Mouse (Mus musculus) urinary bladder, postnatal 36 days (tissue): ENCODE results near the gene Ttf1.

Experiments used
- DNase-seq, 2 experiments: peaks; one replicate each; pipeline ENCODE4 v3.0.0; 2022; ENCODE audit warnings: low spot score in 2 of 2, mixed read lengths in 1 of 2

The Ttf1 gene

DNA sequence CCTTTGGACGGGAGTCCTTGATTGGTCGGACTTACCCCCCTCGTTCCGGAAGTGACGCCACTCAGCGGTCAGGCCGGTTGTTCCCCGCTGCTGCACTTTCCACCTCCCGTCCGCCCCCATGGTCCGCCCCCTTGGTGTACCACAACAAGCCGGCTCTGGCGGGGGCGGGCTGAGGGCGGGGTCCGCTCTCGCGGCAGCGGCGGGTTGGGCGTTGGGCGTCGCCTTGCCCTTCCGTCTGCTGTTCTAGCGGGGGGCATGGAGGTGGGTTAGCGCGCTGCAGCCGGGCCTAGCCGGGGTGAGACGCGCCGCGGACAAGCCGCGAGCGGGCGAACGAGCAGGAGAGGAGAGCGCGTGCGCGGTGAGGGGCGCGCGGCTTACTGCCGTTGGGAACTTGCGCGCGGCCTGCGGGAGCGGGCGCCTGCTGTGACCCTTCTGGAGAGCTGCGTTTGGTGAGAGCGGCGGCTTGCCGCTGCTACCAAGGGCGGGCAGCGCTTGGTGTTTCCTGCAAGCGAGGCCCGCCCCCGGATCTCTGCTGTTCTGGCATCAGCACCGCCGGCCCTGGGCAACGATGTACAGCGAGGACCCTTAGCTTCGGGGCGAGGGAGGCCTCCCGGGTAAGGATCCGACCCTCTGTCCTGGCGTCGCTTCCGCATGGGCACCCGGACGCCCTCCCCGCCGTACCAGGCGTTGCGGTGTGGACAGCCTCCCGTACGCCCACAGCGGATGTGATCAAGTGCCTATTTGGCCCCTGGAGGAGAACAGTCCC, 65.1 kb downstream of the Ttf1 start:
- peak; percentile 99 to 100 for DNase-seq

DNA sequence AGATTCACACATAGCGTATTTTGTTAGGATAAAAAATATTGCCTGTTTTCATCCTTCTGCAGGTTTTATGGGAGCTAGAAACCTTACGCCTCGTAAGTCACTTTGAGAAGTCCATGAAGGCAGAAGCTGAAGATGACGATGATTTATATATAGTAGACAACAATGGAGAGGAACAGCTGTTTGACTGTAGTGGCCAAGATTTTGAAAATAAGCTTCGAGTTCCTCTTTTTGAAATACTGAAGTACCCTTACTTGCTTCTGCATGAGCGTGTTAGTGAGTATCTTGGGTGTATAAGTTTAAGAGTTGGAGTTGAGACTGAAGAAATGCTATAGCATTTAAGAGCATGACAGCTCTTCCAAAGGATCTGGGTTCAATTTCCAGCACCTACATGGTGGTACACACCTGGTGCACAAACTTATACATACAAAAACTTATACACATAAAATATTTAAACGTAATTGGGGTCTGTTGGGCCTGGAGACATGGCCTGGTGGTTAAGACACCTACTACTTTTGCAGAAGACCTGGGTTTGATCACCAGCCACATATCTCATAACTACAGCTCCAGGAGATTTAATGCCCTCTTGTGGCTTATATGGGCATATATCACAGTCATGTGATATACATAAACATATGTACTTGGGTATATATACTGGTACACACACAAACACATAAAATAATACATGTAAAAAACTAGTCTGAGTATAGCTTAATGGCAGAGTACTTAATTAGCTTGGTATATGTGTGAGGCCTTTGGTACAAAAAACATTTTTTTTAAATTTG, 70.2 kb downstream of the Ttf1 start:
- DNase-seq, result no peak

DNA sequence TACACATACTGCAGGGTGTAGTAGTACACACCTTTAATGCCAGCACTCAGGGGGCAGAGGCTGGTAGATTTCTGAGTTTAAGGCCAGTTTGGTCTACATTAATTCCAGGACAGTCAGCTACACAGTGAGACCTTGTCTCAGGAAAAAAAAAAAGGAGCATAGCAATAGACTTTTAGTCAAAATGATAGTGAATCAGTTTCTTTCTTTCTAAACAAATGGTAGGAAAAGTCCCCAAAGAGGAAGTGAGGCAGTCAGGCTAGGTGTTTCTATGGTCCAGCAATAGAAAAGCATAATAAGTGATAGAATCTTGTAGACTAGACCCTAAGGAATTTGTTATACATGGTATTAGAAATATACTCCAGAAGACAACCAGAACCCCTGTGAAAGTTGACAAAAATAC, 75.1 kb downstream of the Ttf1 start:
- no peak for DNase-seq
